In the genomic region with DNA sequence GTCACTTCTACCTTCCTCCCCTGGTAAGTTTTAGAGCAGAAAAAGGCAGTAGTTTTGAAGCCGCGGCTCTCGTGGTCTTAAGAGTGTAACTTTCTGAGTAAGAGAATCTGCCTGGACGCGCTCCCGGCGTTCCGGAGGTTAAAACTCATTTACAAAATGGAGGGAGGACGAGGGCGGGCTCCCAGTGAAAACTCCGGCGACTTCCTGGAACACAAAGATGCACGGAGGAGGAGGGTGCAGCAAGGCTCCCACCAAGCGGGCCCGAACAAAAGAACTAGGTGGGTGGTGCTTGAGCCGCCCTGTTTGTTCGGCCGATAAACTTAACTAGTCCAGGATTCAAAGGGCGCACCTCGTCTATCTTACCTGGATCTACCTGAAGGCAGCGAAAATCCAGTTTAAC, we compare ENCODE assay signal across 9 mouse cellular contexts. TPM values are rescaled to one million over a fixed set of nuclear protein-coding genes. Genes with fewer than 3 reads are reported as not detected.
DNase-seq lines count a peak whose midpoint lies in the region; ATAC-seq and TF ChIP-seq lines count a peak whose summit lies in the region.
"Had no signal": no experiment of that assay in that cellular context is flagged by ENCODE, and none has a peak within 500 bp of the region (broad histone marks: within the 10 kb centered on the region; RNA-seq: fewer than 3 reads in every experiment).

No protein-coding gene starts in this region.

- H3K4me2 ChIP-seq in embryonic facial prominence, embryonic 15.5 days (replicated peaks): peak overlapping the region; percentile 69
- H3K4me2 ChIP-seq in heart, embryonic 11.5 days: peak overlapping the region; percentile 92
- peak overlapping the region; percentile 79 for H3K4me2 ChIP-seq in kidney, embryonic 15.5 days
- H3K4me2 ChIP-seq in lung, embryonic 14.5 days: peak overlapping the region; percentile 76
- peak overlapping the region; percentile 91 for H3K4me2 ChIP-seq in neural tube, embryonic 15.5 days

- WGBS in embryonic facial prominence, embryonic 15.5 days: under 1% methylated on average over 21 of the region's 21 CpGs
- 2% methylated on average over 21 of the region's 21 CpGs for WGBS in heart, embryonic 11.5 days (ENCODE audit: insufficient replicate concordance)
- WGBS in kidney, embryonic 15.5 days: under 1% methylated on average over 21 of the region's 21 CpGs
- under 1% methylated on average over 21 of the region's 21 CpGs for WGBS in lung, embryonic 14.5 days
- 1% methylated on average over 21 of the region's 21 CpGs for WGBS in neural tube, embryonic 15.5 days

- no peaks in the 10 kb centered on the region for H3K27me3 ChIP-seq in embryonic facial prominence, embryonic 15.5 days
- no peaks in the 10 kb centered on the region for H3K27me3 ChIP-seq in heart, embryonic 11.5 days (ENCODE audit: control insufficient read depth, insufficient read depth, low read length)
- no peaks in the 10 kb centered on the region for H3K27me3 ChIP-seq in kidney, embryonic 15.5 days
- H3K27me3 ChIP-seq in lung, embryonic 14.5 days (ENCODE audit: insufficient read depth, low read length): no peaks in the 10 kb centered on the region
- H3K27me3 ChIP-seq in neural tube, embryonic 15.5 days (replicated peaks): no peaks in the 10 kb centered on the region

- H3K4me3 ChIP-seq in embryonic facial prominence, embryonic 15.5 days (replicated peaks): peak overlapping the region; percentile 72
- H3K4me3 ChIP-seq in heart, embryonic 11.5 days (ENCODE audit: low read depth, low read length): peak overlapping the region; percentile 68
- H3K4me3 ChIP-seq in kidney, embryonic 15.5 days (replicated peaks): peak overlapping the region; percentile 68
- peak overlapping the region; percentile 67 for H3K4me3 ChIP-seq in lung, embryonic 14.5 days (ENCODE audit: low read depth, low read length)
- peak overlapping the region; percentile 60 for H3K4me3 ChIP-seq in neural tube, embryonic 15.5 days (replicated peaks)

- no peaks in the 10 kb centered on the region for H3K9me3 ChIP-seq in embryonic facial prominence, embryonic 15.5 days (replicated peaks)
- no peaks in the 10 kb centered on the region for H3K9me3 ChIP-seq in heart, embryonic 11.5 days (replicated peaks; ENCODE audit: control insufficient read depth, low read length)
- H3K9me3 ChIP-seq in kidney, embryonic 15.5 days (replicated peaks): no peaks in the 10 kb centered on the region
- H3K9me3 ChIP-seq in lung, embryonic 14.5 days (ENCODE audit: low read depth, low read length): no peaks in the 10 kb centered on the region
- H3K9me3 ChIP-seq in neural tube, embryonic 15.5 days (replicated peaks): no peaks in the 10 kb centered on the region

- H3K27ac ChIP-seq in embryonic facial prominence, embryonic 15.5 days (replicated peaks): peak overlapping the region; percentile 97
- H3K27ac ChIP-seq in heart, embryonic 11.5 days (ENCODE audit: low read depth, low read length): peak overlapping the region; percentile 98
- H3K27ac ChIP-seq in kidney, embryonic 15.5 days: peak overlapping the region; percentile 99
- H3K27ac ChIP-seq in lung, embryonic 14.5 days (ENCODE audit: low read depth): peak overlapping the region; percentile 97
- H3K27ac ChIP-seq in neural tube, embryonic 15.5 days (replicated peaks): peak overlapping the region; percentile 83

- H3K36me3 ChIP-seq in embryonic facial prominence, embryonic 15.5 days: peaks cover 19% of the 10 kb centered on the region; the same call in 1 of the 2 replicates
- 0 out of 2 replicates have a peak, but pooled peaks cover 4% of the 10 kb centered on the region for H3K36me3 ChIP-seq in heart, embryonic 11.5 days (ENCODE audit: control insufficient read depth, insufficient read depth, low read length)
- H3K36me3 ChIP-seq in kidney, embryonic 15.5 days: peaks cover 31% of the 10 kb centered on the region
- H3K36me3 ChIP-seq in lung, embryonic 14.5 days (ENCODE audit: insufficient read depth): peaks cover 32% of the 10 kb centered on the region
- no peaks in the 10 kb centered on the region for H3K36me3 ChIP-seq in neural tube, embryonic 15.5 days

- peak overlapping the region; percentile 58 for H3K9ac ChIP-seq in embryonic facial prominence, embryonic 15.5 days
- H3K9ac ChIP-seq in heart, embryonic 11.5 days (ENCODE audit: low read depth, low read length): peak overlapping the region; percentile 88
- H3K9ac ChIP-seq in kidney, embryonic 15.5 days: peak overlapping the region; percentile 73
- peak overlapping the region; percentile 77 for H3K9ac ChIP-seq in lung, embryonic 14.5 days
- peak overlapping the region; percentile 57 for H3K9ac ChIP-seq in neural tube, embryonic 15.5 days (replicated peaks)

- peak; percentile 86 for DNase-seq in CD4-positive helper T cell, adult 2 months (ENCODE audit: low read depth, low spot score)
- peak; percentile 61 for DNase-seq in adrenal gland, adult 8-10 months
- DNase-seq in lung, embryonic 14.5 days: peak; percentile 86
- DNase-seq in thymus, adult 18-20 months: peak; percentile 74 to 80

- peaks cover 36% of the 10 kb centered on the region for H3K4me1 ChIP-seq in embryonic facial prominence, embryonic 15.5 days
- H3K4me1 ChIP-seq in heart, embryonic 11.5 days (ENCODE audit: control insufficient read depth, insufficient read depth, low read length): peaks cover 17% of the 10 kb centered on the region
- H3K4me1 ChIP-seq in kidney, embryonic 15.5 days: peaks cover 50% of the 10 kb centered on the region
- H3K4me1 ChIP-seq in lung, embryonic 14.5 days (ENCODE audit: insufficient read depth): peaks cover 7% of the 10 kb centered on the region; the same call in 1 of the 2 replicates
- H3K4me1 ChIP-seq in neural tube, embryonic 15.5 days: peaks cover 33% of the 10 kb centered on the region

- peak; percentile 52 for ATAC-seq in embryonic facial prominence, embryonic 15.5 days (ENCODE audit: insufficient number of reproducible peaks, low FRiP score, low TSS enrichment, low read depth)
- peak; percentile 67 for ATAC-seq in heart, embryonic 11.5 days (replicated peaks; ENCODE audit: insufficient number of reproducible peaks, low FRiP score, low TSS enrichment)
- peak; percentile 67 for ATAC-seq in kidney, embryonic 15.5 days (replicated peaks; ENCODE audit: low FRiP score)
- ATAC-seq in lung, embryonic 14.5 days (ENCODE audit: insufficient read depth): peak; percentile 70
- ATAC-seq in neural tube, embryonic 15.5 days (ENCODE audit: low FRiP score): peak; percentile 56; the same call in 1 of the 2 replicates

- no peak for TF ChIP-seq CTCF in lung, embryonic 14.5 days (IDR thresholded peaks at IDR 0.05; ENCODE audit: low read depth)

RNA-seq across cellular contexts. Expression of gene Hnrnpf, which starts 17.5 kb away (rescaled TPM):
- total RNA-seq in adrenal gland, adult 8-10 months (2022): 100 to 1,000 TPM; 293 to 348 (median 309) TPM
- 585 and 603 TPM in 2 replicates for polyA plus RNA-seq in embryonic facial prominence, embryonic 15.5 days (2015; fragmentation: Nextera tagmentation; extraction: Ambion mirVana)
- 554 and 606 TPM in 2 replicates for polyA plus RNA-seq in heart, embryonic 11.5 days (2014; fragmentation: Nextera tagmentation; extraction: Ambion mirVana)
- 748 and 781 TPM in 2 replicates for polyA plus RNA-seq in kidney, embryonic 15.5 days (2015; fragmentation: Nextera tagmentation; extraction: Ambion mirVana)
- polyA plus RNA-seq in lung, embryonic 14.5 days (2014; fragmentation: Nextera tagmentation; extraction: Ambion mirVana): 803 and 809 TPM in 2 replicates
- 211 and 369 TPM in 2 replicates for polyA plus RNA-seq in neural tube, embryonic 15.5 days (2015; fragmentation: Nextera tagmentation; extraction: Ambion mirVana)

RNA-seq across cellular contexts. Expression of gene Fxyd4, which starts 19.9 kb away (rescaled TPM):
- not detected for total RNA-seq in adrenal gland, adult 8-10 months (2022)
- 3.4 and 4.4 TPM in 2 replicates for polyA plus RNA-seq in embryonic facial prominence, embryonic 15.5 days (2015; fragmentation: Nextera tagmentation; extraction: Ambion mirVana)
- polyA plus RNA-seq in heart, embryonic 11.5 days (2014; fragmentation: Nextera tagmentation; extraction: Ambion mirVana): 0.76 and 2.4 TPM in 2 replicates
- polyA plus RNA-seq in kidney, embryonic 15.5 days (2015; fragmentation: Nextera tagmentation; extraction: Ambion mirVana): 81.2 and 92.6 TPM in 2 replicates
- 3.6 and 3.9 TPM in 2 replicates for polyA plus RNA-seq in lung, embryonic 14.5 days (2014; fragmentation: Nextera tagmentation; extraction: Ambion mirVana)
- 3.0 and 3.6 TPM in 2 replicates for polyA plus RNA-seq in neural tube, embryonic 15.5 days (2015; fragmentation: Nextera tagmentation; extraction: Ambion mirVana)
- total RNA-seq: gastrocnemius, adult 8-10 months had no signal

RNA-seq across cellular contexts. Expression of gene Zfp239, which starts 55.7 kb away (rescaled TPM):
- 1 to 10 TPM; 1.9 to 5.6 (median 5.0) TPM for total RNA-seq in adrenal gland, adult 8-10 months (2022)
- 7.6 and 9.8 TPM in 2 replicates for polyA plus RNA-seq in embryonic facial prominence, embryonic 15.5 days (2015; fragmentation: Nextera tagmentation; extraction: Ambion mirVana)
- polyA plus RNA-seq in heart, embryonic 11.5 days (2014; fragmentation: Nextera tagmentation; extraction: Ambion mirVana): 2.4 and 4.1 TPM in 2 replicates
- 9.4 and 12.7 TPM in 2 replicates for polyA plus RNA-seq in kidney, embryonic 15.5 days (2015; fragmentation: Nextera tagmentation; extraction: Ambion mirVana)
- 9.3 and 12.3 TPM in 2 replicates for polyA plus RNA-seq in lung, embryonic 14.5 days (2014; fragmentation: Nextera tagmentation; extraction: Ambion mirVana)
- 15.3 and 15.9 TPM in 2 replicates for polyA plus RNA-seq in neural tube, embryonic 15.5 days (2015; fragmentation: Nextera tagmentation; extraction: Ambion mirVana)

Comparison
In these comparisons a context has a peak if more than half of its experiments do, and no peak if none do; other contexts are left out.
1. Peak in every context shown above with its lines: DNase-seq, ATAC-seq, H3K4me3 ChIP-seq and H3K27ac ChIP-seq.
2. RNA of gene Fxyd4, which starts 19.9 kb away (polyA plus RNA-seq): 81.2 to 92.6 TPM in kidney, embryonic 15.5 days; 3.6 to 3.9 TPM in lung, embryonic 14.5 days, 3.0 to 3.6 TPM in neural tube, embryonic 15.5 days, 3.4 to 4.4 TPM in embryonic facial prominence, embryonic 15.5 days and 0.76 to 2.4 TPM in heart, embryonic 11.5 days; every median in the first group is over 10 times any median in the second.